Mouse (Mus musculus): ENCODE measurements around the gene Bmper. TPM values are rescaled to one million over a fixed set of nuclear protein-coding genes. Genes with fewer than 3 reads are reported as not detected.

Gene Bmper
- polyA plus RNA-seq, 1 experiment from 2014 or later, result 3.4 TPM

- no peak overlapping the region for H3K4me3 ChIP-seq (ENCODE audit: low read depth, low read length)
- no peak overlapping the region for H3K4me2 ChIP-seq (replicated peaks; ENCODE audit: low read depth, low read length)
- H3K9ac ChIP-seq (ENCODE audit: low read depth, low read length), result no peak overlapping the region
- DNase-seq (ENCODE audit: low spot score) (no peak), ATAC-seq (ENCODE audit: low FRiP score) (no peak)
- no peaks in the 10 kb centered on the region for H3K4me1 ChIP-seq (replicated peaks; ENCODE audit: control insufficient read depth, insufficient read depth, low read length)
- H3K36me3 ChIP-seq (ENCODE audit: control insufficient read depth, insufficient read depth, low read length), result no peaks in the 10 kb centered on the region
- no peak overlapping the region for H3K27ac ChIP-seq (ENCODE audit: low read depth, low read length)
- no peaks in the 10 kb centered on the region for H3K9me3 ChIP-seq (ENCODE audit: control insufficient read depth, low read length)
- no peaks in the 10 kb centered on the region for H3K27me3 ChIP-seq (ENCODE audit: control insufficient read depth, insufficient read depth, low read length)
- 77% methylated on average over 6 of the region's 6 CpGs for WGBS
These were observed 184.5 kb downstream of the Bmper start for GRCm38 (mm10) chr9:23407416-23407815.

GRCm38 (mm10) chr9:23407935-23408781 is 185.3 kb downstream of the Bmper start:
- H3K27ac ChIP-seq (ENCODE audit: low read depth, low read length), result no peak overlapping the region

GRCm38 (mm10) chr9:23410567-23410966 is 187.7 kb downstream of the Bmper start:
- no peaks in the 10 kb centered on the region for H3K4me1 ChIP-seq (replicated peaks; ENCODE audit: control insufficient read depth, insufficient read depth, low read length)
- no peak overlapping the region for H3K9ac ChIP-seq (ENCODE audit: low read depth, low read length)
- no peaks in the 10 kb centered on the region for H3K36me3 ChIP-seq (ENCODE audit: control insufficient read depth, insufficient read depth, low read length)
- H3K4me2 ChIP-seq (replicated peaks; ENCODE audit: low read depth, low read length), result no peak overlapping the region
- H3K4me3 ChIP-seq (ENCODE audit: low read depth, low read length), result no peak overlapping the region
- no peak overlapping the region for H3K27ac ChIP-seq (ENCODE audit: low read depth, low read length)
- ATAC-seq (ENCODE audit: low FRiP score), result no peak
- H3K27me3 ChIP-seq (ENCODE audit: control insufficient read depth, insufficient read depth, low read length), result no peaks in the 10 kb centered on the region
- H3K9me3 ChIP-seq (ENCODE audit: control insufficient read depth, low read length), result no peaks in the 10 kb centered on the region
- 65% methylated on average over 2 of the region's 2 CpGs for WGBS
- no peak for DNase-seq (ENCODE audit: low spot score)

More at GRCm38 (mm10) chr9:23407935-23408781, 185.3 kb downstream of the Bmper start:
- no peaks in the 10 kb centered on the region for H3K27me3 ChIP-seq (ENCODE audit: control insufficient read depth, insufficient read depth, low read length)
- H3K36me3 ChIP-seq (ENCODE audit: control insufficient read depth, insufficient read depth, low read length), result no peaks in the 10 kb centered on the region
- H3K9me3 ChIP-seq (ENCODE audit: control insufficient read depth, low read length), result no peaks in the 10 kb centered on the region
- ATAC-seq (ENCODE audit: low FRiP score) (no peak), DNase-seq (ENCODE audit: low spot score) (no peak)
- H3K4me2 ChIP-seq (replicated peaks; ENCODE audit: low read depth, low read length), result no peak overlapping the region
- no peak overlapping the region for H3K4me3 ChIP-seq (ENCODE audit: low read depth, low read length)
- H3K4me1 ChIP-seq (replicated peaks; ENCODE audit: control insufficient read depth, insufficient read depth, low read length), result no peaks in the 10 kb centered on the region
- no peak overlapping the region for H3K9ac ChIP-seq (ENCODE audit: low read depth, low read length)
- 75% methylated on average over 3 of the region's 3 CpGs for WGBS

- no peak overlapping the region for H3K27ac ChIP-seq (ENCODE audit: low read depth, low read length)
- no peaks in the 10 kb centered on the region for H3K4me1 ChIP-seq (replicated peaks; ENCODE audit: control insufficient read depth, insufficient read depth, low read length)
- 87% methylated on average over 2 of the region's 2 CpGs for WGBS
- DNase-seq (ENCODE audit: low spot score) (no peak), ATAC-seq (ENCODE audit: low FRiP score) (no peak)
- H3K4me2 ChIP-seq (replicated peaks; ENCODE audit: low read depth, low read length), result no peak overlapping the region
- no peaks in the 10 kb centered on the region for H3K9me3 ChIP-seq (ENCODE audit: control insufficient read depth, low read length)
- no peaks in the 10 kb centered on the region for H3K27me3 ChIP-seq (ENCODE audit: control insufficient read depth, insufficient read depth, low read length)
- H3K9ac ChIP-seq (ENCODE audit: low read depth, low read length), result no peak overlapping the region
- no peak overlapping the region for H3K4me3 ChIP-seq (ENCODE audit: low read depth, low read length)
- no peaks in the 10 kb centered on the region for H3K36me3 ChIP-seq (ENCODE audit: control insufficient read depth, insufficient read depth, low read length)
These were observed 190.1 kb downstream of the Bmper start for GRCm38 (mm10) chr9:23412956-23413355.

- no peak overlapping the region for H3K4me2 ChIP-seq (replicated peaks; ENCODE audit: low read depth, low read length)
- H3K36me3 ChIP-seq (ENCODE audit: control insufficient read depth, insufficient read depth, low read length), result no peaks in the 10 kb centered on the region
- H3K4me3 ChIP-seq (ENCODE audit: low read depth, low read length), result no peak overlapping the region
- H3K27ac ChIP-seq (ENCODE audit: low read depth, low read length), result no peak overlapping the region
- DNase-seq (ENCODE audit: low spot score), result no peak
- H3K9me3 ChIP-seq (ENCODE audit: control insufficient read depth, low read length), result no peaks in the 10 kb centered on the region
- ATAC-seq (ENCODE audit: low FRiP score), result no peak
- H3K27me3 ChIP-seq (ENCODE audit: control insufficient read depth, insufficient read depth, low read length), result no peaks in the 10 kb centered on the region
- H3K9ac ChIP-seq (ENCODE audit: low read depth, low read length), result no peak overlapping the region
- no peaks in the 10 kb centered on the region for H3K4me1 ChIP-seq (replicated peaks; ENCODE audit: control insufficient read depth, insufficient read depth, low read length)
- WGBS, result 89% methylated on average over 2 of the region's 2 CpGs
These were observed 196.2 kb downstream of the Bmper start for GRCm38 (mm10) chr9:23419107-23419506.

GRCm38 (mm10) chr9:23423748-23424147 is 200.9 kb downstream of the Bmper start:
- H3K27ac ChIP-seq (ENCODE audit: low read depth, low read length), result no peak overlapping the region
- WGBS, result 71% methylated on average over 1 of the region's 1 CpGs
- H3K36me3 ChIP-seq (ENCODE audit: control insufficient read depth, insufficient read depth, low read length), result no peaks in the 10 kb centered on the region
- no peaks in the 10 kb centered on the region for H3K9me3 ChIP-seq (ENCODE audit: control insufficient read depth, low read length)
- H3K4me1 ChIP-seq (replicated peaks; ENCODE audit: control insufficient read depth, insufficient read depth, low read length), result no peaks in the 10 kb centered on the region
- H3K9ac ChIP-seq (ENCODE audit: low read depth, low read length), result no peak overlapping the region
- no peaks in the 10 kb centered on the region for H3K27me3 ChIP-seq (ENCODE audit: control insufficient read depth, insufficient read depth, low read length)
- ATAC-seq (ENCODE audit: low FRiP score) (no peak), DNase-seq (ENCODE audit: low spot score) (no peak)
- no peak overlapping the region for H3K4me2 ChIP-seq (replicated peaks; ENCODE audit: low read depth, low read length)
- no peak overlapping the region for H3K4me3 ChIP-seq (ENCODE audit: low read depth, low read length)

- 76% methylated on average over 2 of the region's 2 CpGs for WGBS
- H3K27ac ChIP-seq (ENCODE audit: low read depth, low read length), result no peak overlapping the region
- ATAC-seq (ENCODE audit: low FRiP score) (no peak), DNase-seq (ENCODE audit: low spot score) (no peak)
- no peaks in the 10 kb centered on the region for H3K27me3 ChIP-seq (ENCODE audit: control insufficient read depth, insufficient read depth, low read length)
- H3K4me1 ChIP-seq (replicated peaks; ENCODE audit: control insufficient read depth, insufficient read depth, low read length), result no peaks in the 10 kb centered on the region
- H3K9me3 ChIP-seq (ENCODE audit: control insufficient read depth, low read length), result no peaks in the 10 kb centered on the region
- H3K36me3 ChIP-seq (ENCODE audit: control insufficient read depth, insufficient read depth, low read length), result no peaks in the 10 kb centered on the region
- H3K4me2 ChIP-seq (replicated peaks; ENCODE audit: low read depth, low read length), result no peak overlapping the region
- H3K9ac ChIP-seq (ENCODE audit: low read depth, low read length), result no peak overlapping the region
- H3K4me3 ChIP-seq (ENCODE audit: low read depth, low read length), result no peak overlapping the region
These were observed 209.8 kb downstream of the Bmper start for GRCm38 (mm10) chr9:23432631-23433030.

GRCm38 (mm10) chr9:23433238-23433637 is 210.4 kb downstream of the Bmper start:
- WGBS, result 91% methylated on average over 3 of the region's 3 CpGs
- no peaks in the 10 kb centered on the region for H3K27me3 ChIP-seq (ENCODE audit: control insufficient read depth, insufficient read depth, low read length)
- ATAC-seq (ENCODE audit: low FRiP score) (no peak), DNase-seq (ENCODE audit: low spot score) (no peak)
- H3K36me3 ChIP-seq (ENCODE audit: control insufficient read depth, insufficient read depth, low read length), result no peaks in the 10 kb centered on the region
- H3K9me3 ChIP-seq (ENCODE audit: control insufficient read depth, low read length), result no peaks in the 10 kb centered on the region
- no peak overlapping the region for H3K9ac ChIP-seq (ENCODE audit: low read depth, low read length)
- H3K27ac ChIP-seq (ENCODE audit: low read depth, low read length), result no peak overlapping the region
- H3K4me2 ChIP-seq (replicated peaks; ENCODE audit: low read depth, low read length), result no peak overlapping the region
- H3K4me1 ChIP-seq (replicated peaks; ENCODE audit: control insufficient read depth, insufficient read depth, low read length), result no peaks in the 10 kb centered on the region
- H3K4me3 ChIP-seq (ENCODE audit: low read depth, low read length), result no peak overlapping the region

GRCm38 (mm10) chr9:23436751-23437150 is 213.9 kb downstream of the Bmper start:
- no peak overlapping the region for H3K27ac ChIP-seq (ENCODE audit: low read depth, low read length)
- H3K4me3 ChIP-seq (ENCODE audit: low read depth, low read length), result no peak overlapping the region
- DNase-seq (ENCODE audit: low spot score), result no peak
- no peak overlapping the region for H3K9ac ChIP-seq (ENCODE audit: low read depth, low read length)
- H3K36me3 ChIP-seq (ENCODE audit: control insufficient read depth, insufficient read depth, low read length), result no peaks in the 10 kb centered on the region
- H3K4me2 ChIP-seq (replicated peaks; ENCODE audit: low read depth, low read length), result no peak overlapping the region
- no peaks in the 10 kb centered on the region for H3K4me1 ChIP-seq (replicated peaks; ENCODE audit: control insufficient read depth, insufficient read depth, low read length)
- no peaks in the 10 kb centered on the region for H3K27me3 ChIP-seq (ENCODE audit: control insufficient read depth, insufficient read depth, low read length)
- ATAC-seq (ENCODE audit: low FRiP score), result no peak
- no peaks in the 10 kb centered on the region for H3K9me3 ChIP-seq (ENCODE audit: control insufficient read depth, low read length)
- WGBS, result 64% methylated on average over 6 of the region's 6 CpGs

Measured in hindbrain, embryonic 11.5 days (tissue).